Mouse (Mus musculus) G1E (cell line): ENCODE measurements around the gene Tubb4a.

ENCODE experiments used
- CTCF ChIP-seq: IDR thresholded peaks from 2 replicates; pipeline ENCODE4 v1.5.1; 2012; ENCODE audit warnings: low read depth, low read length, inconsistent platforms, mixed read lengths
- GATA1 ChIP-seq: IDR thresholded peaks from 2 replicates; pipeline ENCODE4 v1.6.1; 2012; ENCODE audit warnings: borderline replicate concordance, low read length, inconsistent platforms, mixed read lengths
- POLR2AphosphoS5 ChIP-seq: IDR thresholded peaks from 2 replicates; pipeline ENCODE4 v1.6.1; 2012; ENCODE audit warnings: low read depth, low read length, inconsistent platforms; ENCODE audit not compliant: insufficient replicate concordance
- TAL1 ChIP-seq: conservative IDR thresholded peaks from 2 replicates; pipeline ENCODE4 v1.6.1; 2012; ENCODE audit warnings: low read depth, low read length, inconsistent platforms, mixed read lengths

- no peak for TF ChIP-seq CTCF
- TF ChIP-seq POLR2AphosphoS5, result no peak
- TF ChIP-seq GATA1, result no peak
- TF ChIP-seq TAL1, result no peak
Observed at GRCm38 (mm10) chr17:57047406-57047805, 40.2 kb downstream of the Tubb4a start.
